Mouse (Mus musculus): ENCODE data around the gene Cyb561a3. TPM values are rescaled to one million over a fixed set of nuclear protein-coding genes. Genes with fewer than 3 reads are reported as not detected.

Gene Cyb561a3
- polyA plus RNA-seq, 1 experiment from 2014 or later, result 22.6 TPM

DNA sequence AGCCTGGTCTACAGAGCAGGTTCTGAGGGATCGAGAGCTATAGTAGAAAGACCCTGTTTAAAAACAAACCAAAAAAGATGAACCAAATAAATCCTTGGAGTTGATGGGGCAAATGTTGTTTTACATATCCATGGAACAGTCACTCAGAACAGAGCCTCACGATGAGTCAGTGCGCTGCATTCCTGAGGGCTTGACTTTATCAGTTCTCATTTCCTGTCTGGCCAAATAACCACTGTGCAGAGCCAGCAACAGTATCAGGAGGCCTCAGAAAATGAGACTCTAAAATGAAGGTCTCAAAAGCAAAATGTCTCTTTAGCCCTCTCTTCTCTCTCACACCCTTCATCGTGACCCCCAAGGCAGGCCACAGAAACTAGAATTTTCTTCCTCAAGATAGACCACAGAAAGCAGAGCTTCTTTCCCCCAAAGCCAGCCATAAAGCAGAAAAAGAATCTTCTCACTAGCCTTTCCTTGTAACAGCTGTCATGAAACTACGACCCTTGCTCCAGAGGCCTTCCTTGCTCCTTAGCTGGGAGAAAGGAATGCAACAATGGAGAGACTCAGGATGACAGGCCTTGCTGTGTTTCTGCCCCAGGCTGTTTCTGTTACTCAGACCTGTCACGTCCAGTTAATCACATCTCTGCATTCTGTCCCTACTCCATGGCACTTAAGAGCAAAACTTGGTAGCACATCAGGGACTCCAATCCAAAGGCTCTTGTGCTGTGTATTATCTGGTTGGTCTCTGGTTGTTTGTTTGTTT lies 15.2 kb upstream of the Cyb561a3 start:
- Histone ChIP-seq H3K27me3 (replicated peaks; ENCODE audit: control insufficient read depth, insufficient read depth, low read length) (no peaks in the 10 kb centered on the region), H3K4me3 (replicated peaks; ENCODE audit: low read length) (no peak overlapping the region), H3K9ac (replicated peaks; ENCODE audit: low read depth, low read length) (no peak overlapping the region), H3K4me1 (replicated peaks; ENCODE audit: control insufficient read depth, insufficient read depth, low read length) (no peaks in the 10 kb centered on the region), H3K4me2 (ENCODE audit: low read length) (no peak overlapping the region), H3K9me3 (ENCODE audit: control insufficient read depth, low read length) (no peaks in the 10 kb centered on the region), H3K27ac (ENCODE audit: low read length) (no peak overlapping the region), H3K36me3 (ENCODE audit: control insufficient read depth, insufficient read depth) (no peaks in the 10 kb centered on the region)
- ATAC-seq, result no peak
- 71% methylated on average over 6 of the region's 6 CpGs for WGBS

DNA sequence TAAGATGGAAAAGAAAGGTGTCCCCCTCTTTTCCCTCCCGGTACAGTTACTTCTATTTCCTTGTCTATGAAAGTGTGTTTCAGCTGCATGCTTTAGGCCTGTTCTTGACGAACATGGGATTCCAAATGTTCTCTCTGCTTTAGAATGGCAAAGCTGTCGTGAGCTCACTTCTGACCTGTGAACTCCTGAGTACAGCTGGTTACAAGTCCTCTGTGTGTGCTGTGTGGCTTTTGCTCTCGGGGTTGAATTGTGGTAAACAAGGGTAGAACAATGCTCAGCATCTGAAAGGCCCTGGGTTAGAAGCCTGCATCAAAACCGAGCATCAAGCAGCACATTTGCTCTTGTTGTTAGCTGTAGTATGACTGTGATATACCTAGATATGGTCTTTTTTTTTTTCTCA lies 14.6 kb upstream of the Cyb561a3 start:
- Histone ChIP-seq H3K4me3 (replicated peaks; ENCODE audit: low read length) (no peak overlapping the region), H3K36me3 (ENCODE audit: control insufficient read depth, insufficient read depth) (no peaks in the 10 kb centered on the region), H3K9ac (replicated peaks; ENCODE audit: low read depth, low read length) (no peak overlapping the region), H3K27ac (ENCODE audit: low read length) (no peak overlapping the region), H3K4me2 (ENCODE audit: low read length) (no peak overlapping the region), H3K4me1 (replicated peaks; ENCODE audit: control insufficient read depth, insufficient read depth, low read length) (no peaks in the 10 kb centered on the region), H3K27me3 (replicated peaks; ENCODE audit: control insufficient read depth, insufficient read depth, low read length) (no peaks in the 10 kb centered on the region), H3K9me3 (ENCODE audit: control insufficient read depth, low read length) (no peaks in the 10 kb centered on the region)
- WGBS, result 53% methylated on average over 5 of the region's 5 CpGs
- ATAC-seq, result no peak

DNA sequence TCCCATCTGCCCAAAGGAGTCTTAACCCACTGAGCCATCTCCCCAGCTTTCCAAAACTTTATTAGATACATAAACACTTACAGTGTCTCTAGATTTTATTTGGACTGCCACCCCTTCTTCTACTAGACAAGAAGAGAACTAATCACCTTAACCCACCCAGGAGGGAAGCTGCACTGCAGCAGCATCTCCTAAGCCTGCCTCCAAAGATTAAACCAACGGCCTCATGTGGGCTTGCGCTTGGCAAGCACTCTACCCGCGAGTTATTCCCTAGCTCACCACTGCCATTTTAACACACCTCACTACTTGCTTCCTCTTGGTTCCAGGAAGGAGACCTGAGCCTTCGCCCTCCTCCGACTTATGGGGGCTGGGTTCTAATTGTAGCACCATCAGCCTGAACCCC lies 12.7 kb upstream of the Cyb561a3 start:
- no peak for ATAC-seq
- H3K27ac ChIP-seq (ENCODE audit: low read length), result no peak overlapping the region
- 82% methylated on average over 6 of the region's 6 CpGs for WGBS
- H3K36me3 ChIP-seq (ENCODE audit: control insufficient read depth, insufficient read depth), result no peaks in the 10 kb centered on the region
- no peaks in the 10 kb centered on the region for H3K27me3 ChIP-seq (replicated peaks; ENCODE audit: control insufficient read depth, insufficient read depth, low read length)
- H3K4me1 ChIP-seq (replicated peaks; ENCODE audit: control insufficient read depth, insufficient read depth, low read length), result no peaks in the 10 kb centered on the region
- H3K4me2 ChIP-seq (ENCODE audit: low read length), result no peak overlapping the region
- no peaks in the 10 kb centered on the region for H3K9me3 ChIP-seq (ENCODE audit: control insufficient read depth, low read length)
- H3K9ac ChIP-seq (replicated peaks; ENCODE audit: low read depth, low read length), result no peak overlapping the region
- H3K4me3 ChIP-seq (replicated peaks; ENCODE audit: low read length), result no peak overlapping the region

DNA sequence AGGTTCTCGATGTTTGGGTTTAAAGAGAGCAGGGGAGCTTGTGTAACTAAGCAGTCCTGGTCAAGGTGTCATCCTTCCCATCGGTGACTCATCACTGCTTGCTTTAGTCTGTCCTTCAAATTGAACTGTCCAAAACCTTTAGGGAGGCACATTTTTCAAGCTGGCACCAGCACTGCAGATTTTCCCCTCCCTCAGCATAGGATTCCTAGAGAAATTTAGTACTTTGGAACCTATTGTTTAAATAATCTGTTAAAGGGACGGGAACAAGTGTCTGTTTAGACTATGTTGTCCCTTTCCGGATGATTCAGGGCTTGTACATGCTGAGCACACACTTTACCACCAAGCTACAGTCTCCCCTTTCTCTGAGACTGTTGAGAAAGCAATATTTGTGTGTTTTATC lies 11.8 kb upstream of the Cyb561a3 start:
- 76% methylated on average over 4 of the region's 4 CpGs for WGBS
- Histone ChIP-seq H3K4me3 (replicated peaks; ENCODE audit: low read length) (no peak overlapping the region), H3K9ac (replicated peaks; ENCODE audit: low read depth, low read length) (no peak overlapping the region), H3K9me3 (ENCODE audit: control insufficient read depth, low read length) (no peaks in the 10 kb centered on the region), H3K36me3 (ENCODE audit: control insufficient read depth, insufficient read depth) (no peaks in the 10 kb centered on the region; the same call in 1 of the 2 replicates), H3K27me3 (replicated peaks; ENCODE audit: control insufficient read depth, insufficient read depth, low read length) (no peaks in the 10 kb centered on the region), H3K4me1 (replicated peaks; ENCODE audit: control insufficient read depth, insufficient read depth, low read length) (no peaks in the 10 kb centered on the region), H3K27ac (ENCODE audit: low read length) (no peak overlapping the region), H3K4me2 (ENCODE audit: low read length) (no peak overlapping the region)
- no peak for ATAC-seq

DNA sequence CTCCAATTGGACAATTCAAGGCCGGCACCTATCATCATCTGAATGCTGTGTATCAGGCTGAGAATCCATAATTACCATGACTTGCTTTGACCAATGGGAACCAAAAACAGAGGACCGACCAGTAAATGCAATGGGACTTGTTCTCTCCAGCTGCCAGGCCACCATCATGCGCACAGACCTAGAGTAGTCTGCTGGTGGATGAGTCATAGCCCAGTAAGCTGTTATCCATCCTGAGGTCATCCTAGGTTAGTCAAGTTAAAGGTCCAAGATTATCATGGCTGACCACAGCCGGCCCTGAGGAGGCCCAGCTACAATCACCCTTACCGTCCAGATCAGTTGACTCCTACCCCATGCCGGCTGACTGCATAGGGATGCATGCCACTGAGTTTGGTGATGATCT lies 7.3 kb upstream of the Cyb561a3 start:
- Histone ChIP-seq H3K4me3 (replicated peaks; ENCODE audit: low read length) (no peak overlapping the region), H3K4me2 (ENCODE audit: low read length) (no peak overlapping the region), H3K4me1 (replicated peaks; ENCODE audit: control insufficient read depth, insufficient read depth, low read length) (no peaks in the 10 kb centered on the region), H3K9me3 (ENCODE audit: control insufficient read depth, low read length) (no peaks in the 10 kb centered on the region), H3K27ac (ENCODE audit: low read length) (no peak overlapping the region), H3K9ac (replicated peaks; ENCODE audit: low read depth, low read length) (no peak overlapping the region), H3K27me3 (replicated peaks; ENCODE audit: control insufficient read depth, insufficient read depth, low read length) (no peaks in the 10 kb centered on the region), H3K36me3 (ENCODE audit: control insufficient read depth, insufficient read depth) (peaks cover 3% of the 10 kb centered on the region; the same call in 1 of the 2 replicates)
- ATAC-seq, result no peak
- WGBS, result 97% methylated on average over 6 of the region's 6 CpGs

DNA sequence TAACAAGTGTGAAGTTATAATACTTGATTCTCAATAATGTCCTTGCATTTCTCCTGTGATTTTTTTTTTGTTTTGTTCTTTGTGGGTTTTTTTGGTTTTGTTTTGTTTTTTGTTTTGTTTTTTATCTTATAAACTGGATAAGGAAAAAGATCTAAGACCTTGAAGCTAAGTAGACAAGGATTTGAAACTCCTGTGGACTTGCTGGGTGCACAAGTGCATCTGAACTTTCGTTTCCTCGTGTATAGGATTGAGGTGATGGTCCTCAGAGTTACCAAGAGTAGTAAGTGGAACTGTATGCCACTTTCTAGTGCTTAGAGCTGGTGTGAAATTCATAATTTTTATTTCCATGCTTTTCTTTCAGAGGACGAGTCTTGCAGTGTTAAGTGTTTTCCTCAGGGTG lies 3.1 kb downstream of the Cyb561a3 start:
- no peaks in the 10 kb centered on the region for H3K36me3 ChIP-seq (ENCODE audit: control insufficient read depth, insufficient read depth)
- 86% methylated on average over 3 of the region's 3 CpGs for WGBS
- no peak overlapping the region for H3K4me3 ChIP-seq (replicated peaks; ENCODE audit: low read length)
- H3K9me3 ChIP-seq (ENCODE audit: control insufficient read depth, low read length), result no peaks in the 10 kb centered on the region
- ATAC-seq, result no peak
- H3K4me1 ChIP-seq (replicated peaks; ENCODE audit: control insufficient read depth, insufficient read depth, low read length), result peaks cover 20% of the 10 kb centered on the region
- no peaks in the 10 kb centered on the region for H3K27me3 ChIP-seq (replicated peaks; ENCODE audit: control insufficient read depth, insufficient read depth, low read length)
- no peak overlapping the region for H3K4me2 ChIP-seq (ENCODE audit: low read length)
- no peak overlapping the region for H3K27ac ChIP-seq (ENCODE audit: low read length)
- H3K9ac ChIP-seq (replicated peaks; ENCODE audit: low read depth, low read length), result no peak overlapping the region

DNA sequence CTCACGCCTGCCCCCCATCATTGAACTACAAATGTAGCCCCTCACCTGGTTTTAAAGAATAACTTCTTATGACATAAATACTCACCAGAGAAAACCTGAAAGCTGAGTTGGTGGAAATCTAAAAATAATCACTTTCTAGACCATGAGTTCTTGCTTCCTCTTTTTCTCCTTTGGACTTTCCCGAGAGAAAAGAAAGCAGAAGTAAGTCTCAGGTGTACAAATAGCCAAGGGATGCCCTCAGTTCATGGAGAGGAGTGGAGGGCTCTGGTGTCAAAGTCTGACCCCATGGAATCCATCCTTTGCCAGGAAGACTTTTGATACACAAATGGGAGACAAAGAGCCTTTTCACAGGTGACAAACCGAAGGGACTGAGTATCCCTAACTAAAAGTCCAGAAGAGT lies 3.8 kb downstream of the Cyb561a3 start:
- 87% methylated on average over 3 of the region's 3 CpGs for WGBS
- ATAC-seq, result no peak
- no peaks in the 10 kb centered on the region for H3K9me3 ChIP-seq (ENCODE audit: control insufficient read depth, low read length)

DNA sequence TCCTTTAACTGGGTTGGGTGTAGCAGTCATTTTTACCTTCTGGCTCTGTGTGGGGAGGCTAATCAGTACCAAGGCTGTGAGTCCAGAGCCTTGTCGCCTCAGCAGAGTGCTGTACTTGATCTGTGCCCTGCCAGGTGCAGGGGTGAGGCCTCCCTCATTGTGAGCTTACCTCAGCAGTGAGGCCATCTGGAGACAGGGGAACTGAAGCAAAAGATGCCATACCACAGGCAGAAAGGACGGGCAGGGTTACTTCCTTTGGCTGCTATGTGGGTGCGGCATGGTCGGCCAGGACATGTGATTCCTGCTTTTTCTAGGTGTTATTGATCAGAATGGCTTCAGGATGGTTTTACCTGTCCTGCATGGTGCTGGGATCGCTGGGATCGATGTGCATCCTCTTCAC lies 5.0 kb downstream of the Cyb561a3 start:
- Histone ChIP-seq H3K36me3 (ENCODE audit: control insufficient read depth, insufficient read depth) (no peaks in the 10 kb centered on the region), H3K27ac (ENCODE audit: low read length) (no peak overlapping the region), H3K27me3 (replicated peaks; ENCODE audit: control insufficient read depth, insufficient read depth, low read length) (no peaks in the 10 kb centered on the region), H3K4me2 (ENCODE audit: low read length) (no peak overlapping the region), H3K9ac (replicated peaks; ENCODE audit: low read depth, low read length) (no peak overlapping the region), H3K9me3 (ENCODE audit: control insufficient read depth, low read length) (no peaks in the 10 kb centered on the region), H3K4me3 (replicated peaks; ENCODE audit: low read length) (no peak overlapping the region), H3K4me1 (replicated peaks; ENCODE audit: control insufficient read depth, insufficient read depth, low read length) (peaks cover 15% of the 10 kb centered on the region)
- 86% methylated on average over 6 of the region's 6 CpGs for WGBS
- ATAC-seq, result no peak

More for the DNA sequence above, 3.8 kb downstream of the Cyb561a3 start:
- Histone ChIP-seq H3K27me3 (replicated peaks; ENCODE audit: control insufficient read depth, insufficient read depth, low read length) (no peaks in the 10 kb centered on the region), H3K36me3 (ENCODE audit: control insufficient read depth, insufficient read depth) (no peaks in the 10 kb centered on the region), H3K4me3 (replicated peaks; ENCODE audit: low read length) (no peak overlapping the region), H3K4me2 (ENCODE audit: low read length) (no peak overlapping the region), H3K4me1 (replicated peaks; ENCODE audit: control insufficient read depth, insufficient read depth, low read length) (peaks cover 20% of the 10 kb centered on the region), H3K9ac (replicated peaks; ENCODE audit: low read depth, low read length) (no peak overlapping the region), H3K27ac (ENCODE audit: low read length) (no peak overlapping the region)

DNA sequence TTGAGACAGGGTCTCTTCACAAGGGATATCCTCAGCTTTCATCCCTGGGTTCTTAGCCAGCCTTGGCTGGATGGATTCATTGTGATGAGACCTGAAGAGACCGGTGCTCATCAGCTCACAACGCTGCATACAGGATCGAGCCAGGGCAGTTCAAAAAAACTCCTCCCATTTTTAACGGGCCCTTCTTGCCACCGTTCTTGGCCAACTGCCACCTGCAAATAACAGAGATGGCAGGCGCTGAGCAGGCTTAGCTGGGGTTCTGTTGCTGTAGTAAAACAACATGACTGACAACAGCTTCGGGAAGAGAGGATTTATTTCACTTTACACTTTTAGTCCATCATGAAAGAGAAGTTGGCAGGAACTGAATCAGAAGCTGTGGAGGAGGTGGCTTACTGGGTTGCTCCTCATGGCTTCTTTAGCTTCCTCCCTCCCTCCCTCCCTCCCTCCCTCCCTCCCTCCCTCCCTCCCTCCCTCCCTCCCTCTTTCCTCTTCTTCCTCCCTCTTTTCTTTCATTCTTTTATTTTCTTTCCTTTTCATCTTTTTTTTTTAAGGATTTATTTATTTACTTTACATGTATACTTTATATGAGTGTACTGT lies 6.7 kb downstream of the Cyb561a3 start:
- WGBS, result 31% methylated on average over 7 of the region's 7 CpGs
- H3K4me3 ChIP-seq (replicated peaks; ENCODE audit: low read length), result no peak overlapping the region
- H3K9me3 ChIP-seq (ENCODE audit: control insufficient read depth, low read length), result no peaks in the 10 kb centered on the region
- H3K9ac ChIP-seq (replicated peaks; ENCODE audit: low read depth, low read length), result no peak overlapping the region
- H3K4me2 ChIP-seq (ENCODE audit: low read length), result no peak overlapping the region
- H3K4me1 ChIP-seq (replicated peaks; ENCODE audit: control insufficient read depth, insufficient read depth, low read length), result peaks cover 5% of the 10 kb centered on the region
- H3K36me3 ChIP-seq (ENCODE audit: control insufficient read depth, insufficient read depth), result no peaks in the 10 kb centered on the region
- ATAC-seq, result no peak
- H3K27ac ChIP-seq (ENCODE audit: low read length), result no peak overlapping the region
- no peaks in the 10 kb centered on the region for H3K27me3 ChIP-seq (replicated peaks; ENCODE audit: control insufficient read depth, insufficient read depth, low read length)

Measured in forebrain, embryonic 16.5 days (tissue).